Mouse (Mus musculus) duodenum, adult 2 months (tissue): Measurements from ENCODE around the gene Krtap19-5. TPM values are rescaled to one million over a fixed set of nuclear protein-coding genes. Genes with fewer than 3 reads are reported as not detected.

Source experiments
- polyA plus RNA-seq: library from polyadenylated mRNA; depleted of rRNA; stranded (reverse); fragments of >200 nt; gene quantifications from 2 replicates; pipeline ENCODE4 v1.2.3, GENCODE M21; 2012; ENCODE audit warnings: low replicate concordance; rRNA removed

Gene Krtap19-5
- polyA plus RNA-seq: not detected in 2 replicates

GRCm38 (mm10) chr16:88896357-88896756 is at the start of gene Krtap19-5:
Gene Krtap19-5, minus strand, starts transcription at chr16:88896457.

GRCm38 (mm10) chr16:88932165-88932564 is 35.9 kb upstream of the Krtap19-5 start, which contains the start of gene Krtap19-9b:
Gene Krtap19-9b, minus strand, starts transcription at chr16:88932265.

GRCm38 (mm10) chr16:88884989-88885388 is 11.3 kb downstream of the Krtap19-5 start, which contains the start of gene Krtap19-4:
Gene Krtap19-4, minus strand, starts transcription at chr16:88885089.

GRCm38 (mm10) chr16:88877938-88878337 is 18.3 kb downstream of the Krtap19-5 start, which contains the start of gene Krtap19-3:
Gene Krtap19-3, minus strand, starts transcription at chr16:88878038.

GRCm38 (mm10) chr16:88874169-88874568 is 22.1 kb downstream of the Krtap19-5 start, which contains the start of gene Krtap19-2:
Gene Krtap19-2, minus strand, starts transcription at chr16:88874269.

GRCm38 (mm10) chr16:88869311-88869710 is 26.9 kb downstream of the Krtap19-5 start, which contains the start of gene Krtap19-1:
Gene Krtap19-1, minus strand, starts transcription at chr16:88869411.

Other genes with a start within 250 kb of the Krtap19-5 start
- not detected in 2 replicates for gene Krtap26-1, start 248.7 kb downstream of the Krtap19-5 start, polyA plus RNA-seq
- gene Krtap27-1, start 224.8 kb downstream of the Krtap19-5 start, polyA plus RNA-seq: not detected in 2 replicates
- not detected in 2 replicates for gene 2310061N02Rik, start 188.5 kb downstream of the Krtap19-5 start, polyA plus RNA-seq
- gene Krtap13-1, start 167.6 kb downstream of the Krtap19-5 start, polyA plus RNA-seq: not detected in 2 replicates
- gene Krtap13, start 144.8 kb downstream of the Krtap19-5 start, polyA plus RNA-seq: not detected in 2 replicates
- gene 2310034C09Rik, start 137.6 kb downstream of the Krtap19-5 start, polyA plus RNA-seq: not detected in 2 replicates
- not detected in 2 replicates for gene 2310057N15Rik, start 122.3 kb downstream of the Krtap19-5 start, polyA plus RNA-seq
- gene Gm5965, start 118.6 kb downstream of the Krtap19-5 start, polyA plus RNA-seq: not detected in 2 replicates
- gene Gm20741, start 84.2 kb downstream of the Krtap19-5 start, polyA plus RNA-seq: not detected in 2 replicates
- not detected in 2 replicates for gene Krtap15, start 76.2 kb downstream of the Krtap19-5 start, polyA plus RNA-seq
- gene Krtap14, start 70.3 kb downstream of the Krtap19-5 start, polyA plus RNA-seq: not detected in 2 replicates
- gene Krtap19-1, start 27.0 kb downstream of the Krtap19-5 start, polyA plus RNA-seq: not detected in 2 replicates
- not detected in 2 replicates for gene Krtap19-2, start 22.2 kb downstream of the Krtap19-5 start, polyA plus RNA-seq
- gene Krtap19-3, start 18.4 kb downstream of the Krtap19-5 start, polyA plus RNA-seq: not detected in 2 replicates
- not detected in 2 replicates for gene Krtap19-4, start 11.4 kb downstream of the Krtap19-5 start, polyA plus RNA-seq
- not detected in 2 replicates for gene Krtap19-9b, start 35.8 kb upstream of the Krtap19-5 start, polyA plus RNA-seq
- not detected in 2 replicates for gene Krtap16-3, start 66.4 kb upstream of the Krtap19-5 start, polyA plus RNA-seq
- not detected in 2 replicates for gene Krtap22-2, start 114.3 kb upstream of the Krtap19-5 start, polyA plus RNA-seq
- gene Gm10229, start 118.8 kb upstream of the Krtap19-5 start, polyA plus RNA-seq: not detected in 2 replicates
- gene Krtap6-1, start 135.2 kb upstream of the Krtap19-5 start, polyA plus RNA-seq: not detected in 2 replicates
- not detected in 2 replicates for gene Gm10228, start 145.0 kb upstream of the Krtap19-5 start, polyA plus RNA-seq
- gene Krtap6-5, start 151.4 kb upstream of the Krtap19-5 start, polyA plus RNA-seq: not detected in 2 replicates
- not detected in 2 replicates for gene 1110025L11Rik, start 167.5 kb upstream of the Krtap19-5 start, polyA plus RNA-seq
- gene Krtap6-3, start 187.6 kb upstream of the Krtap19-5 start, polyA plus RNA-seq: not detected in 2 replicates
- not detected in 2 replicates for gene Gm6358, start 244.4 kb upstream of the Krtap19-5 start, polyA plus RNA-seq